Mouse (Mus musculus) heart, embryonic 13.5 days (tissue): ENCODE measurements around the gene Cyp2c65. TPM values are rescaled to one million over a fixed set of nuclear protein-coding genes. Genes with fewer than 3 reads are reported as not detected.
"Not testable (repeated sequence)": the region's sequence is repeated elsewhere in the genome, so short reads cannot be mapped to it uniquely, and the experiment has no call there.

ENCODE experiments used
- ATAC-seq: fragments of 200-750 bp; cut with Nextera tagmentation; 2 replicates; pipeline ENCODE4 v1.8.0; 2017; ENCODE audit warnings: moderate TSS enrichment; ENCODE audit not compliant: insufficient number of reproducible peaks, low FRiP score, low TSS enrichment; ENCODE audit errors: extremely low read depth
- H3K27ac ChIP-seq: fragments of 300-500 bp; sonication (generic); replicated peaks from 2 replicates; pipeline ENCODE4 v1.5.1; 2015; ENCODE audit warnings: moderate library complexity, mild to moderate bottlenecking, inconsistent platforms
- H3K27me3 ChIP-seq: fragments of 300-500 bp; sonication (generic); replicated peaks from 2 replicates; pipeline ENCODE4 v1.6.1; 2015; ENCODE audit warnings: mild to moderate bottlenecking, inconsistent platforms
- H3K36me3 ChIP-seq: fragments of 300-500 bp; sonication (generic); 2 replicates; pipeline ENCODE4 v1.6.1; 2015; ENCODE audit warnings: mild to moderate bottlenecking, inconsistent platforms
- H3K4me1 ChIP-seq: fragments of 300-500 bp; sonication (generic); 2 replicates; pipeline ENCODE4 v1.6.1; 2015; ENCODE audit warnings: inconsistent platforms
- H3K4me2 ChIP-seq: fragments of 300-500 bp; sonication (generic); 2 replicates; pipeline ENCODE4 v1.6.1; 2015; ENCODE audit warnings: inconsistent platforms, mild to moderate bottlenecking, moderate library complexity
- H3K4me3 ChIP-seq: fragments of 300-500 bp; sonication (generic); 2 replicates; pipeline ENCODE4 v1.5.1; 2015; ENCODE audit warnings: moderate library complexity, mild to moderate bottlenecking, inconsistent platforms
- H3K9ac ChIP-seq: fragments of 300-500 bp; sonication (generic); 2 replicates; pipeline ENCODE4 v1.6.1; 2015; ENCODE audit warnings: inconsistent platforms, mild to moderate bottlenecking, moderate library complexity
- H3K9me3 ChIP-seq: fragments of 300-500 bp; sonication (generic); 2 replicates; pipeline ENCODE4 v1.6.1; 2016; ENCODE audit warnings: inconsistent platforms
- WGBS: fragments of 180-500 bp; shearing (Covaris S2); methylation state at CpG from one replicate; pipeline ENCODE4 v1.1.7; 2015; ENCODE audit warnings: mixed read lengths; 5-methylcytosine and 5-hydroxymethylcytosine counted together
- polyA plus RNA-seq: library from polyadenylated mRNA; unstranded; fragments of >200 nt; fragmentation: Nextera tagmentation; extraction: Ambion mirVana; gene quantifications from 2 replicates; pipeline ENCODE4 v1.2.1, GENCODE M21; 2015

Cyp2c65 gene
- not detected in 2 replicates for polyA plus RNA-seq

GRCm38 (mm10) chr19:39060719-39061118 is at the start of gene Cyp2c65:
TSS of gene Cyp2c65 (plus strand) at chr19:39061015.
- H3K9ac ChIP-seq: no peak within 1 kb of the TSS
- 46% methylated on average over 2 of the region's 2 CpGs for WGBS
- no peak for ATAC-seq
- no peaks in the 10 kb centered on the region for H3K27me3 ChIP-seq
- H3K9me3 ChIP-seq: no peaks in the 10 kb centered on the region
- H3K36me3 ChIP-seq: no peaks in the 10 kb centered on the region
- no peak within 1 kb of the TSS for H3K27ac ChIP-seq
- H3K4me1 ChIP-seq: no peaks in the 10 kb centered on the region
- H3K4me2 ChIP-seq: no peak within 1 kb of the TSS
- H3K4me3 ChIP-seq: no peak within 1 kb of the TSS

- H3K4me2 ChIP-seq: no peak overlapping the region
- H3K9me3 ChIP-seq: no peaks in the 10 kb centered on the region
- no peaks in the 10 kb centered on the region for H3K4me1 ChIP-seq
- no peak overlapping the region for H3K27ac ChIP-seq
- H3K9ac ChIP-seq: no peak overlapping the region
- no peaks in the 10 kb centered on the region for H3K36me3 ChIP-seq
- WGBS: 88% methylated on average over 1 of the region's 1 CpGs
- no peak for ATAC-seq
- no peak overlapping the region for H3K4me3 ChIP-seq
- H3K27me3 ChIP-seq: no peaks in the 10 kb centered on the region
These were observed 2.9 kb upstream of the Cyp2c65 start for GRCm38 (mm10) chr19:39057928-39058327.

- H3K27ac ChIP-seq, H3K27me3 ChIP-seq, H3K4me3 ChIP-seq, H3K9ac ChIP-seq, H3K4me1 ChIP-seq, ATAC-seq, H3K4me2 ChIP-seq, H3K36me3 ChIP-seq: not testable (repeated sequence)
- 66% methylated on average over 2 of the region's 2 CpGs for WGBS
- peaks cover 31% of the 10 kb centered on the region; the same call in 1 of the 2 replicates for H3K9me3 ChIP-seq
These were observed 38.0 kb downstream of the Cyp2c65 start for GRCm38 (mm10) chr19:39098779-39099178.

- H3K9me3 ChIP-seq: no peaks in the 10 kb centered on the region
- 65% methylated on average over 1 of the region's 1 CpGs for WGBS
- H3K4me3 ChIP-seq: no peak within 1 kb of the TSS
- no peaks in the 10 kb centered on the region for H3K4me1 ChIP-seq
- no peak within 1 kb of the TSS for H3K9ac ChIP-seq
- no peak within 1 kb of the TSS for H3K4me2 ChIP-seq
- H3K27ac ChIP-seq: no peak within 1 kb of the TSS
- no peaks in the 10 kb centered on the region for H3K36me3 ChIP-seq
- no peaks in the 10 kb centered on the region for H3K27me3 ChIP-seq
- no peak for ATAC-seq
These were observed 52.8 kb downstream of the Cyp2c65 start, which contains the start of gene Cyp2c66 for GRCm38 (mm10) chr19:39113644-39114043. TSS of gene Cyp2c66 (plus strand) at chr19:39113898.

Other genes starting within 250 kb of the Cyp2c65 start
- 4.0 and 4.1 TPM in 2 replicates for gene Noc3l, start 241.8 kb upstream of the Cyp2c65 start, polyA plus RNA-seq
- 1.5 and 1.7 TPM in 2 replicates for gene Tbc1d12, start 224.4 kb upstream of the Cyp2c65 start, polyA plus RNA-seq
- gene Hells, start 130.1 kb upstream of the Cyp2c65 start, polyA plus RNA-seq: 20.6 and 22.9 TPM in 2 replicates
- not detected in 2 replicates for gene Cyp2c55, start 54.0 kb upstream of the Cyp2c65 start, polyA plus RNA-seq
- gene Cyp2c66, start 52.9 kb downstream of the Cyp2c65 start, polyA plus RNA-seq: not detected in 2 replicates
- not detected in 2 replicates for gene Cyp2c29, start 208.4 kb downstream of the Cyp2c65 start, polyA plus RNA-seq